Mouse (Mus musculus): ENCODE measurements around the gene Pepd.
A peak's percentile ranks its signal among the peaks of the same experiment; 100 is the strongest.

Pepd gene

GRCm38 (mm10) chr7:34983702-34984475 lies 71.7 kb downstream of the Pepd start:
- DNase-seq (ENCODE audit: low spot score): no peak

GRCm38 (mm10) chr7:34984526-34985133 lies 72.5 kb downstream of the Pepd start:
- DNase-seq (ENCODE audit: low spot score): no peak

GRCm38 (mm10) chr7:34985216-34985615 lies 73.0 kb downstream of the Pepd start:
- DNase-seq (ENCODE audit: low spot score): no peak

- DNase-seq (ENCODE audit: low spot score): no peak
Measured at GRCm38 (mm10) chr7:34985646-34986045, 73.5 kb downstream of the Pepd start.

GRCm38 (mm10) chr7:34986575-34987150 lies 74.5 kb downstream of the Pepd start:
- peak; percentile 20 for DNase-seq (ENCODE audit: low spot score)

- no peak for DNase-seq (ENCODE audit: low spot score)
Measured at GRCm38 (mm10) chr7:34987258-34987657, 75.1 kb downstream of the Pepd start.

- no peak for DNase-seq (ENCODE audit: low spot score)
Measured at GRCm38 (mm10) chr7:34988488-34988887, 76.3 kb downstream of the Pepd start.

GRCm38 (mm10) chr7:34991731-34992246 lies 79.6 kb downstream of the Pepd start:
- peak; percentile 10 for DNase-seq (ENCODE audit: low spot score)

GRCm38 (mm10) chr7:34992766-34993165 lies 80.6 kb downstream of the Pepd start:
- DNase-seq (ENCODE audit: low spot score): no peak

- no peak for DNase-seq (ENCODE audit: low spot score)
Measured at GRCm38 (mm10) chr7:34995872-34996662, 83.9 kb downstream of the Pepd start.

- DNase-seq (ENCODE audit: low spot score): no peak
Measured at GRCm38 (mm10) chr7:35000839-35001238, 88.7 kb downstream of the Pepd start.

- no peak for DNase-seq (ENCODE audit: low spot score)
Measured at GRCm38 (mm10) chr7:35003171-35003737, 91.1 kb downstream of the Pepd start.

GRCm38 (mm10) chr7:35006661-35007060 lies 94.5 kb downstream of the Pepd start:
- DNase-seq (ENCODE audit: low spot score): no peak

GRCm38 (mm10) chr7:35013228-35013627 lies 101.0 kb downstream of the Pepd start:
- DNase-seq (ENCODE audit: low spot score): no peak

- peak; percentile 49 for DNase-seq (ENCODE audit: low spot score)
Measured at GRCm38 (mm10) chr7:35015252-35015651, 103.1 kb downstream of the Pepd start.

- DNase-seq (ENCODE audit: low spot score): no peak
Measured at GRCm38 (mm10) chr7:35021365-35021764, 109.2 kb downstream of the Pepd start.

- no peak for DNase-seq (ENCODE audit: low spot score)
Measured at GRCm38 (mm10) chr7:35023251-35023650, 111.1 kb downstream of the Pepd start.

GRCm38 (mm10) chr7:35024426-35024825 lies 112.2 kb downstream of the Pepd start:
- DNase-seq (ENCODE audit: low spot score): no peak

GRCm38 (mm10) chr7:35025409-35026275 lies 113.5 kb downstream of the Pepd start:
- peak; percentile 56 for DNase-seq (ENCODE audit: low spot score)

GRCm38 (mm10) chr7:35026276-35026630 lies 114.1 kb downstream of the Pepd start:
- no peak for DNase-seq (ENCODE audit: low spot score)

- peak; percentile 49 for DNase-seq (ENCODE audit: low spot score)
Measured at GRCm38 (mm10) chr7:35026838-35027291, 114.7 kb downstream of the Pepd start.

Data from MN1 (cell line).